Comparison of ENCODE assay signal across 7 mouse cellular contexts in genomic region chr6:72217415-72217784, GRCm38 (mm10). TPM values are rescaled to one million over a fixed set of nuclear protein-coding genes. Genes with fewer than 3 reads are reported as not detected.
DNase-seq lines count a peak whose midpoint lies in the region; ATAC-seq and TF ChIP-seq lines count a peak whose summit lies in the region.

No protein-coding gene starts in this region.

- ATAC-seq in lung, embryonic 16.5 days (ENCODE audit: low read depth): peak; percentile 26
- peak; percentile 51 for ATAC-seq in forebrain, embryonic 15.5 days (replicated peaks)
- ATAC-seq in liver, embryonic 11.5 days (replicated peaks; ENCODE audit: low FRiP score): no peak
- no peak for ATAC-seq in stomach, postnatal 0 days (ENCODE audit: low FRiP score, low TSS enrichment)

- H3K9ac ChIP-seq in lung, embryonic 16.5 days (ENCODE audit: low read length): peak overlapping the region; percentile 39
- H3K9ac ChIP-seq in forebrain, embryonic 15.5 days (replicated peaks): no peak overlapping the region
- H3K9ac ChIP-seq in liver, embryonic 11.5 days (ENCODE audit: low read depth, low read length): no peak overlapping the region
- no peak overlapping the region for H3K9ac ChIP-seq in stomach, postnatal 0 days (ENCODE audit: low read length)

- H3K4me1 ChIP-seq in lung, embryonic 16.5 days (replicated peaks; ENCODE audit: control insufficient read depth, insufficient read depth, low read length): peaks cover 82% of the 10 kb centered on the region
- H3K4me1 ChIP-seq in forebrain, embryonic 15.5 days: peaks cover 61% of the 10 kb centered on the region
- H3K4me1 ChIP-seq in liver, embryonic 11.5 days (replicated peaks; ENCODE audit: control insufficient read depth, insufficient read depth, low read length): peaks cover 19% of the 10 kb centered on the region
- H3K4me1 ChIP-seq in stomach, postnatal 0 days (replicated peaks; ENCODE audit: control insufficient read depth, insufficient read depth): peaks cover 23% of the 10 kb centered on the region

- 41% methylated on average over 6 of the region's 6 CpGs for WGBS in lung, embryonic 16.5 days
- WGBS in forebrain, embryonic 15.5 days: 39% methylated on average over 6 of the region's 6 CpGs
- 48% methylated on average over 6 of the region's 6 CpGs for WGBS in liver, embryonic 11.5 days
- 41% methylated on average over 6 of the region's 6 CpGs for WGBS in stomach, postnatal 0 days

- no peaks in the 10 kb centered on the region for H3K27me3 ChIP-seq in lung, embryonic 16.5 days (ENCODE audit: control insufficient read depth, insufficient read depth, low read depth, low read length)
- no peaks in the 10 kb centered on the region for H3K27me3 ChIP-seq in forebrain, embryonic 15.5 days
- peaks cover 35% of the 10 kb centered on the region for H3K27me3 ChIP-seq in liver, embryonic 11.5 days (replicated peaks; ENCODE audit: control insufficient read depth, insufficient read depth, low read length)
- no peaks in the 10 kb centered on the region for H3K27me3 ChIP-seq in stomach, postnatal 0 days (ENCODE audit: control insufficient read depth, insufficient read depth, low read length)

- TF ChIP-seq EP300 in stomach, postnatal 0 days (optimal IDR thresholded peaks at IDR 0.05): no peak

- TF ChIP-seq CTCF in stomach, postnatal 0 days (IDR thresholded peaks at IDR 0.05; ENCODE audit: low read depth): no peak

- H3K4me3 ChIP-seq in lung, embryonic 16.5 days (ENCODE audit: low read length): peak overlapping the region; percentile 14; the same call in 1 of the 2 replicates
- no peak overlapping the region for H3K4me3 ChIP-seq in forebrain, embryonic 15.5 days
- no peak overlapping the region for H3K4me3 ChIP-seq in liver, embryonic 11.5 days (ENCODE audit: low read depth, low read length)
- no peak overlapping the region for H3K4me3 ChIP-seq in stomach, postnatal 0 days (ENCODE audit: low read depth, low read length)

- no peaks in the 10 kb centered on the region for H3K36me3 ChIP-seq in lung, embryonic 16.5 days (ENCODE audit: control insufficient read depth, insufficient read depth, low read length)
- H3K36me3 ChIP-seq in forebrain, embryonic 15.5 days: no peaks in the 10 kb centered on the region
- no peaks in the 10 kb centered on the region for H3K36me3 ChIP-seq in liver, embryonic 11.5 days (ENCODE audit: control insufficient read depth, insufficient read depth, low read length)
- H3K36me3 ChIP-seq in stomach, postnatal 0 days (ENCODE audit: control insufficient read depth, insufficient read depth, low read length): no peaks in the 10 kb centered on the region

- H3K27ac ChIP-seq in lung, embryonic 16.5 days (ENCODE audit: low read length): peak overlapping the region; percentile 94
- peak overlapping the region; percentile 92 for H3K27ac ChIP-seq in forebrain, embryonic 15.5 days (replicated peaks)
- peak overlapping the region; percentile 50; the same call in 1 of the 2 replicates for H3K27ac ChIP-seq in liver, embryonic 11.5 days (ENCODE audit: low read depth, low read length)
- H3K27ac ChIP-seq in stomach, postnatal 0 days (replicated peaks): peak overlapping the region; percentile 89

- peak overlapping the region; percentile 49 for H3K4me2 ChIP-seq in lung, embryonic 16.5 days (ENCODE audit: low read depth, low read length)
- peak overlapping the region; percentile 54 for H3K4me2 ChIP-seq in forebrain, embryonic 15.5 days (replicated peaks)
- H3K4me2 ChIP-seq in liver, embryonic 11.5 days: peak overlapping the region; percentile 43; the same call in 1 of the 2 replicates
- peak overlapping the region; percentile 49 for H3K4me2 ChIP-seq in stomach, postnatal 0 days (replicated peaks; ENCODE audit: low read depth)

- no peaks in the 10 kb centered on the region for H3K9me3 ChIP-seq in lung, embryonic 16.5 days (ENCODE audit: control insufficient read depth, low read length)
- H3K9me3 ChIP-seq in forebrain, embryonic 15.5 days: no peaks in the 10 kb centered on the region
- H3K9me3 ChIP-seq in liver, embryonic 11.5 days (ENCODE audit: control insufficient read depth, low read length): no peaks in the 10 kb centered on the region
- no peaks in the 10 kb centered on the region for H3K9me3 ChIP-seq in stomach, postnatal 0 days (ENCODE audit: control insufficient read depth, low read length)

- no peak for DNase-seq in lung, postnatal 36 days
- no peak for DNase-seq in liver, embryonic 11.5 days (ENCODE audit: low spot score)
- DNase-seq in stomach, postnatal 0 days (ENCODE audit: low spot score): no peak
- DNase-seq in yolk sac, embryonic 10.5 days (ENCODE audit: low spot score): no peak
- no peak for DNase-seq in kidney, adult 11 months

RNA-seq across cellular contexts. Expression of gene Atoh8, which starts 18.0 kb away (rescaled TPM):
- polyA plus RNA-seq in lung, embryonic 16.5 days (2015; fragmentation: Nextera tagmentation; extraction: Ambion mirVana): 32.2 and 35.3 TPM in 2 replicates
- 2.7 and 3.6 TPM in 2 replicates for polyA plus RNA-seq in forebrain, embryonic 15.5 days (2015; fragmentation: Nextera tagmentation; extraction: Ambion mirVana)
- polyA plus RNA-seq in liver, embryonic 11.5 days (2014; fragmentation: Nextera tagmentation; extraction: Ambion mirVana): 3.1 and 3.4 TPM in 2 replicates
- 5.5 and 6.0 TPM in 2 replicates for polyA plus RNA-seq in stomach, postnatal 0 days (2015; fragmentation: Nextera tagmentation; extraction: Ambion mirVana)

Comparison
In these comparisons a context has a peak if more than half of its experiments do, and no peak if none do; other contexts are left out.
1. ATAC-seq: peak in lung, embryonic 16.5 days (single experiment) and forebrain, embryonic 15.5 days (single experiment); none in liver, embryonic 11.5 days (single experiment) and stomach, postnatal 0 days (single experiment).
2. Peak in every context shown above with its lines, with median percentiles within 50 percentile points of each other: H3K27ac ChIP-seq and H3K4me2 ChIP-seq.